Mouse (Mus musculus): ENCODE results near the gene Sox11.

DNA sequence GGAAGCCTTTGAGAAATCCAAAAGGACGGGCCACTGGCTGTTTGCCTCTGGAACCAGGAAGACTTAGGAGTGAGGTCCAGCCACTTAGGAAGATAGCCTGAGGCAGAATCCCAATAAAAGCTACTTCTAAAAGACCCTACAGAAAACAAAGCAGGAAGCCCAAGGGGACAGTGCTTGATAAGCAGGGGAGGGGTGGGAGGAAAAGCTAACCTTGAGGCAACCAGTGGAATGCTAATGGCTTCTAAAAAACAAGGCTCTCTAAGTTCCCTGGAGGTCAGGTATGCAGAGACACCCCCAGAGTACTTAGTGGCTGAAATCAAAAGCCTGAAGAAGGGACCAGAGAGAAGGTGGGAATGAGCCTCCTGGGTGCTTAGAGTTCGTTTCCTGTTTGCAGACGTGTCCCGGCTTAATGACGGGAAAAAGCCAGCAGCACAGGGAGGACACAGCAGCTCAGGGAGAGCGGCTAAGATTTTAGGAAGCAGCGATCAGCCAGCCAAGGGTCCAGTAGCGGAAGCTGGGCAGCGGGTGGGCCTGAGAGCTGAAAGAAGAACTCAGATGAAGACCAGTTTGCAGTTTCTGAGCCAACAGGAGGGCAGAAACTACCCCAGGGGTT lies 30.4 kb downstream of the Sox11 start:
- TF ChIP-seq EP300 (IDR thresholded peaks at IDR 0.05; ENCODE audit: insufficient read depth, low read depth, low read length) = no peak
- TF ChIP-seq POLR2A (IDR thresholded peaks at IDR 0.05; ENCODE audit: insufficient read depth, low read depth, low read length) = no peak

Measured in heart, adult 2 months (tissue).